Mouse (Mus musculus): ENCODE data around the gene Gm9745.
A peak's percentile ranks its signal among the peaks of the same experiment; 100 is the strongest.
"Not testable (repeated sequence)": the region's sequence is repeated elsewhere in the genome, so short reads cannot be mapped to it uniquely, and the experiment has no call there.

Gene Gm9745

GRCm38 (mm10) chr13:8948131-8948530, at the start of gene Gm9745:
Gene Gm9745, minus strand, starts transcription at chr13:8948231.
- DNase-seq (ENCODE audit: low spot score), result not testable (repeated sequence)

GRCm38 (mm10) chr13:8997221-8997620, 49.2 kb upstream of the Gm9745 start:
- DNase-seq (ENCODE audit: low spot score), result not testable (repeated sequence)

GRCm38 (mm10) chr13:8995990-8996786, 48.2 kb upstream of the Gm9745 start, which contains the start of gene Gtpbp4:
Gene Gtpbp4, minus strand, starts transcription at chr13:8996083.
- peak; percentile 95 for DNase-seq (ENCODE audit: low spot score)

GRCm38 (mm10) chr13:8995159-8995989, 47.3 kb upstream of the Gm9745 start:
- DNase-seq (ENCODE audit: low spot score), result no peak

- DNase-seq (ENCODE audit: low spot score), result no peak
These were observed 44.2 kb upstream of the Gm9745 start for GRCm38 (mm10) chr13:8992231-8992630.

GRCm38 (mm10) chr13:8972972-8973371, 24.9 kb upstream of the Gm9745 start:
- no peak for DNase-seq (ENCODE audit: low spot score)

GRCm38 (mm10) chr13:8972369-8972768, 24.3 kb upstream of the Gm9745 start:
- DNase-seq (ENCODE audit: low spot score), result no peak

GRCm38 (mm10) chr13:8967742-8968141, 19.7 kb upstream of the Gm9745 start:
- DNase-seq (ENCODE audit: low spot score), result no peak

- DNase-seq (ENCODE audit: low spot score), result no peak
These were observed 17.2 kb upstream of the Gm9745 start for GRCm38 (mm10) chr13:8965224-8965623.

- DNase-seq (ENCODE audit: low spot score), result not testable (repeated sequence)
These were observed 14.2 kb upstream of the Gm9745 start for GRCm38 (mm10) chr13:8962266-8962665.

- not testable (repeated sequence) for DNase-seq (ENCODE audit: low spot score)
These were observed 13.3 kb upstream of the Gm9745 start for GRCm38 (mm10) chr13:8961128-8961888.

- DNase-seq (ENCODE audit: low spot score), result not testable (repeated sequence)
These were observed 11.5 kb upstream of the Gm9745 start for GRCm38 (mm10) chr13:8959554-8959953.

- DNase-seq (ENCODE audit: low spot score), result not testable (repeated sequence)
These were observed 11.0 kb upstream of the Gm9745 start for GRCm38 (mm10) chr13:8959058-8959457.

- not testable (repeated sequence) for DNase-seq (ENCODE audit: low spot score)
These were observed 8.8 kb upstream of the Gm9745 start for GRCm38 (mm10) chr13:8956873-8957272.

GRCm38 (mm10) chr13:8955127-8955526, 7.1 kb upstream of the Gm9745 start:
- not testable (repeated sequence) for DNase-seq (ENCODE audit: low spot score)

GRCm38 (mm10) chr13:8952563-8952962, 4.5 kb upstream of the Gm9745 start, which contains the start of gene Idi2:
Gene Idi2, plus strand, starts transcription at chr13:8952863.
- DNase-seq (ENCODE audit: low spot score), result not testable (repeated sequence)

- not testable (repeated sequence) for DNase-seq (ENCODE audit: low spot score)
These were observed 4.2 kb downstream of the Gm9745 start for GRCm38 (mm10) chr13:8943828-8944227.

- not testable (repeated sequence) for DNase-seq (ENCODE audit: low spot score)
These were observed 6.3 kb downstream of the Gm9745 start for GRCm38 (mm10) chr13:8941701-8942100.

- not testable (repeated sequence) for DNase-seq (ENCODE audit: low spot score)
These were observed 6.9 kb downstream of the Gm9745 start for GRCm38 (mm10) chr13:8941110-8941509.

GRCm38 (mm10) chr13:8937611-8938140, 10.4 kb downstream of the Gm9745 start:
- not testable (repeated sequence) for DNase-seq (ENCODE audit: low spot score)

GRCm38 (mm10) chr13:8933499-8933898, 14.5 kb downstream of the Gm9745 start:
- DNase-seq (ENCODE audit: low spot score), result no peak

GRCm38 (mm10) chr13:8913890-8914289, 34.1 kb downstream of the Gm9745 start:
- not testable (repeated sequence) for DNase-seq (ENCODE audit: low spot score)

Data from testis, postnatal 10 days (tissue).